Mouse (Mus musculus) brown adipose tissue, adult 24 weeks (tissue): ENCODE data around the gene Mnt. TPM values are rescaled to one million over a fixed set of nuclear protein-coding genes. Genes with fewer than 3 reads are reported as not detected.

ENCODE experiments used
- H3K27ac ChIP-seq: fragments of 200-500 bp; replicated peaks from 2 replicates; pipeline ENCODE4 v1.5.1; 2012; ENCODE audit warnings: low read depth, mild to moderate bottlenecking, low read length
- H3K4me1 ChIP-seq: fragments of 200-500 bp; 2 replicates; pipeline ENCODE4 v1.6.1; 2012; ENCODE audit warnings: low read length, mixed read lengths; ENCODE audit not compliant: control insufficient read depth, insufficient read depth, insufficient read length
- H3K4me3 ChIP-seq: fragments of 200-500 bp; 2 replicates; pipeline ENCODE4 v1.5.1; 2012; ENCODE audit warnings: low read depth, mild to moderate bottlenecking, low read length, moderate library complexity; ENCODE audit not compliant: insufficient read depth
- polyA plus RNA-seq: library from polyadenylated mRNA; stranded (reverse); fragments of >200 nt; gene quantifications from 2 replicates; pipeline ENCODE4 v1.2.4, GENCODE M21; 2012; ENCODE audit not compliant: missing spikeins, insufficient read depth, insufficient read length

Gene Mnt
- polyA plus RNA-seq, 1 experiment: 5.6 TPM

DNA sequence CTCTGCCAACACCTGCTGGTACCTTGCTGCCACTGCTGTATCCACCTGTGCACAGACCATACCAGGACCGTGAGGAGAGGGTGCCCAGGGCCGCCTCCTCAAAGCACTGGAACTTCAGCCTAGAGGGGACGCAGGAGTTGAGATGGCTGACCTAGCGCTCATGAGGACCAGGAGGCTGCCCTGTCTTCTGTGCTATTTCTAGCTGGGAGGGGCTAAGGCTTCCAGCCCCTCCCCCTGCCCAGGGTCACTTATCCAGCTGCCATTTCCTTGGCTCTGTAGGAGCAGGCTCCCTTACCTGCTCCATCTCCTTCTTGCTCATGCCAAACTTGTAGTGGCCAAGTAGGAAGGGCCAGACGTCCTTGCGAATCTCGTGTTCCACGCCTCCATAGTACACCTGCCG, 27.0 kb downstream of the Mnt start:
- Histone ChIP-seq H3K4me1 (no peaks in the 10 kb centered on the region), H3K27ac (no peak overlapping the region), H3K4me3 (no peak overlapping the region)

DNA sequence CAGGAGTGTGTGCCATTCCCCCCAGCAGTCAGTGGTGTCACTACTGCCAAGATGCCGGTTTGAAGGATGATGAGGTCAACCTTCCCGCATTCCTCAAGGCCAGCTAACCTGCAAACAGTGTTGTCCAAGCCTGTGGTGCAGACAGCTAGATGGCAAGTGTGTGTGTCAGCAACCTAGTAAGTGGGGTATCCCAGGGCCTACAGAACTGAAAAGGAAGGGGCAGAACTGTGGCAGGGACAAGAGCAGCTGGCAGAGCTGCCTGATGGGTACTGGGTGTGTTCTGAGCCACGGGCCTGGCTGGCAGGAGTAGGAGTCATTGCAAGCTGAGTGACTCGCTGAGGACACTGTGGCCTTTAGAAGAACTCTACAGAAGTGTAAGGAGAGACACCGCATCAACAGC, 31.4 kb downstream of the Mnt start:
- no peak overlapping the region for H3K27ac ChIP-seq
- H3K4me1 ChIP-seq: 0 out of 2 replicates have a peak, but pooled peaks cover 3% of the 10 kb centered on the region
- H3K4me3 ChIP-seq: no peak overlapping the region

DNA sequence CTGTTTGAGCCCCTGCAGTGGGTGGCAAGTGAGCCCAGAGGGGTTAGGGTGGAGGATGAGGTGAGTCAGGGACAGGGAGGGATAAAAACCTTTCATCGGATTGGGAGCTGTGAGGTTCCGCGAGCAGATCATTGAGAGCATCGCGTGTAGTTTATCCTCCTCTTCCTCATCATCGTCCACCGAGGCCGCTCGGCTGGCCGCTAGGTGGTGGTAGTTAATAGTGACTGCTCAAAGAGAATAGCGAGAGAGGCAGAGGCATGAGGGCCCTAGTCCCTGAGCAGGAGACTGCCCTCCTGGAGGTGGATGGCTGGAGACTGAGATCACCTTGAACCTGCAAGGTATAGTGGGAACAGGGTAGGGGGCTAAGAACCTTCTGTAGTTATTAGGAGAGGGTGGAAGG, 32.8 kb downstream of the Mnt start:
- Histone ChIP-seq H3K27ac (no peak overlapping the region), H3K4me1 (0 out of 2 replicates have a peak, but pooled peaks cover 4% of the 10 kb centered on the region), H3K4me3 (no peak overlapping the region)

DNA sequence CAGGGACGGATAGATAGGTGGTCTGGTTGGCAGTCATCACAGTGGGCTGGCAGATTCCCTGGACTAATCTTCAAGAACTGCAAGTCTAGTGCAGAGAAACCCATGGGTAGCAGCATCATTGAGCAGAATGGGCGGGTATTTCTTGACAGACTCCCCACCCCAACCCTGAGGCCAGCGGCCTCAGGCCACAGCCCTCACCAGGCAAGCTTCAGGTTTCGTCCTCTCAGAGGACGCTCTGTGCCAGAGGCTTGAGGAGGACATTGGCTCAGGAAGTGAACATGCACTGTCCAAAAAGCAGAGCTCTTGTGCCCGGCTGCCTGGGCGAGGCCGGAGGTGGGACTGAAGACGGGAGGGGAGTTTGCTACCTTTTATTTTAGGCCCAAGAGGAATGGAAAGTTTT, 33.7 kb downstream of the Mnt start:
- H3K27ac ChIP-seq: no peak overlapping the region
- H3K4me1 ChIP-seq: 0 out of 2 replicates have a peak, but pooled peaks cover 4% of the 10 kb centered on the region
- H3K4me3 ChIP-seq: no peak overlapping the region

DNA sequence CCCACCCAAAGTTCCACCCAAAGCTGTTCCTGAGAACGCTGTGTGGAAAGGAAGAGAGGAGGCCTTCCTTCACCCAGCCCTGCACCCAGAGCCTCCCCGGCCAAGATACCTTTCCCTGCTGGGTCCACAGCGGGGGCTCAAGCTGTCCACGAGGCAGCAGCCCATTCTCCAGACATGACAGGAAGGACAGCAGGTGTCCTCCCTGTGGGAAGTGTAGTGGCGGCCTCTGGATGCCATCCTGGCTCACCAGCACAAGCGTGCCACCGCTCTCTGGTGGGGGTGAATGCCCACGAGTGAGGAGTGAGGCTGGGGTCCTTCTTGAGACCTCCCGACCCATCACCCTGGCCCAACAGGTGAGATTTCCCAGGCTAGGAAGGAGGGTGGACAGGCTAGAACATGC, 34.5 kb downstream of the Mnt start:
- H3K4me3 ChIP-seq: no peak overlapping the region
- H3K27ac ChIP-seq: no peak overlapping the region
- peaks cover 4% of the 10 kb centered on the region; the same call in 1 of the 2 replicates for H3K4me1 ChIP-seq

DNA sequence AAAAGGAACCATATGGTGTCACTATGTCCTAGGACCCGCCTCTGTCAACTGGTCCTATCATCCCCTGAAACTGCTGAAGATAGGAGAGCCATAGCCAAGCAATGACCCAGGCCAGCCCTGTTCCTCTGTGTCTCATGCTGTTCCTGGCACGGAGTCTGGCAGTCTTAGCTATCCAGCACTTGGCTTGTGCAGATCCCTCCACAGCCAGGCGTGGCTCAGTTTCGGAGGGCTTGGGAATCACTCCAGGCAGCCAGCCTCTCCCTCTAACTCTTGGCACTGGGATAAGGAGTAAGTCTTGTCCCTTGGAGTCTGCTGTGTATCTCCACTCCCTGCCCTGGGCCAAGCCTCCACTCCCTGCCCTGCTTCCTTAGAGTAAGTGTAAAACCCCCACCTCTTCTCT, 35.9 kb downstream of the Mnt start:
- Histone ChIP-seq H3K27ac (0 out of 2 replicates have a peak overlapping the region, but pooled peaks have one; percentile 9), H3K4me1 (peaks cover 9% of the 10 kb centered on the region; the same call in 1 of the 2 replicates), H3K4me3 (no peak overlapping the region)

DNA sequence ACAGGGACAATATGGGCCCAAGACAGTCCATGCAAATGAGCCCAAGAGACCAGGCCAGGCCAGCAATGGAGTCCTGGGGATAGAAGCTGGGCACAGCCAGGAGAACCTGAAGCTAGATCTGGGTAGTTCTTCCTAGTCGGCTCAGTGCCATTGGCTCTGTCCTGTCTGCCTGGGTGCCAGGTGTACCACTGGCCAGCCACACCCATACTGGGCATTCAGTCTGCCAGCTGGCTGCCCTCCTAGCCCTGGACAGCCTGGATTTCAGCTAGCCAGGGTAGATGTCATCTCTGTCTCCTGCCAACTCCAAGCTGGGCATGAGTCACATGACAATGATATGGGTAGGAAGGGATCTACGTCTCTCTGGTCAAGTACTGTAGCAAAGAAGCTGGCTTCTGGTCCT, 36.5 kb downstream of the Mnt start:
- H3K4me3 ChIP-seq: no peak overlapping the region
- 0 out of 2 replicates have a peak overlapping the region, but pooled peaks have one; percentile 32 for H3K27ac ChIP-seq
- H3K4me1 ChIP-seq: peaks cover 9% of the 10 kb centered on the region; the same call in 1 of the 2 replicates

DNA sequence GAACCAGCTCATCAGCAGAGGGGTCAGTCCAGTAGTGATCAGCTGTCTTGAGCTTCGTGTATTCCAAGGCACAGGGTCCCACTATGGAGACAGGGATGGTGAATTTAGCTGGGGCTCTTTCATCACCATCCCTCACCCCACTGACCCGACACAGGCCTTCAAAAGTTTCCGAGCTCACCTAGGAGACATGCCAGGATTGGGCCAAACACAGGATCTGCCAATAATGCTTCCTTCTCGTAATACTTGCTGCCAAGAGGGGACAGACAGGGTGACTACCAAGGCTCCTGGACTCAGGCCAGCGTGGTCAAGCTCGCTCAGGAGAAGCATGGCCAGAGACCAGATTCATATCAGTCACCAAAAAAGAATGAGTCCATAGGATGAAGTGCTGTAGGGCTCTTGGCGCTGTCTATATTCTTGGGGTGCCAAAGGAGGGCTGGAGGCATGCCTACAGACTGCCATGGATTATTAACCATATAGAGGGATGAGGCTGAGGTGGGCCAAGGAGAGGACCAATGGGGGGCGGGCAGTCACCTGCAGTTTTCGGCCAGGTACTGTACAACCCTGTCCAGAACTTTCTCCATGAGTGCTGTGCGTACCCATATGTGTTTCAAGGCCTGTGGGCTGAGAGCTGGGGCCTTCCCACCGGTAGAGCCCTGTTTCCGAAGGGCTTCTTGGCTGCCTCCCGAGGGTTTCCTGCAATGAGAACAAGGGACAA, 37.5 kb downstream of the Mnt start:
- Histone ChIP-seq H3K4me1 (peaks cover 9% of the 10 kb centered on the region; the same call in 1 of the 2 replicates), H3K4me3 (no peak overlapping the region)

DNA sequence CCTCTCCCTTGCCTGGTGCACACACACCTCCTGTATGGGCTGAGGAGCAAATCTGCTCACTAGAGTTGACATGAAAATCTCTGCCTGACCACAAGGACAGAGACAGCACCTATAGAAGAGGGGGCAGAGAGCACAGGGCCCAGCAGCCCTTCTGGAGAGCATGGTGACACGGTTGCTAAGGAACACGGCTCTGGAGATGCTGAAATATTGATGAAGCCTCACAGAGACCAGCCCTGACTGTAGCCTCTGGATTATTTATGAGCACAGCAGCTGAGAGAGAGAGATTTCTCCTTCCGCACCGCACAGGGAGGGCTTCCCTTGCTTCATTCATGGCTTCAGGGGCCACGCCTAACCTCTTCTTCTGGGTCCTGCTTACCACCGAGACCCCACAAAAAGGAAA, 38.9 kb downstream of the Mnt start:
- Histone ChIP-seq H3K4me1 (peaks cover 9% of the 10 kb centered on the region; the same call in 1 of the 2 replicates), H3K27ac (no peak overlapping the region), H3K4me3 (no peak overlapping the region)

More for the DNA sequence above, 37.5 kb downstream of the Mnt start:
- H3K27ac ChIP-seq: no peak overlapping the region

DNA sequence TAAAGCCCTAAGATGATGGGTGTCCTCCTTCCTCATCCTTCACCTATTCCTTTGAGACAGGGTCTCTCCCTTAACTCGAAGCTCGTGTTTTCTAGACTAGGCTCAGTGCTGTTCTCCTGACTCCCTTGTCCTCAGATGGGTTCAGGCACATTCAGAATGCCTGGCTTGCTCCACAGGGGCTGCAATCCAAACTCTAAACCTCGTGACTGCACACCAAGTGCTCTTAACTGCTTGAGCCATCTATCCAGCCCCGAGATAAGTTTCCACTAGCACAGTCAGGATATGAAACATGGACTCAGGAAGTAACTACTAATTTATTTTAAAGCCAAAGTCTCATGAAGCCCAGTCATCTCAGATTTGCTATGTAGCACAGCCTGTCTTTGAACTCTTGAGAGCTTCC, 39.8 kb downstream of the Mnt start:
- Histone ChIP-seq H3K27ac (no peak overlapping the region), H3K4me3 (no peak overlapping the region)

DNA sequence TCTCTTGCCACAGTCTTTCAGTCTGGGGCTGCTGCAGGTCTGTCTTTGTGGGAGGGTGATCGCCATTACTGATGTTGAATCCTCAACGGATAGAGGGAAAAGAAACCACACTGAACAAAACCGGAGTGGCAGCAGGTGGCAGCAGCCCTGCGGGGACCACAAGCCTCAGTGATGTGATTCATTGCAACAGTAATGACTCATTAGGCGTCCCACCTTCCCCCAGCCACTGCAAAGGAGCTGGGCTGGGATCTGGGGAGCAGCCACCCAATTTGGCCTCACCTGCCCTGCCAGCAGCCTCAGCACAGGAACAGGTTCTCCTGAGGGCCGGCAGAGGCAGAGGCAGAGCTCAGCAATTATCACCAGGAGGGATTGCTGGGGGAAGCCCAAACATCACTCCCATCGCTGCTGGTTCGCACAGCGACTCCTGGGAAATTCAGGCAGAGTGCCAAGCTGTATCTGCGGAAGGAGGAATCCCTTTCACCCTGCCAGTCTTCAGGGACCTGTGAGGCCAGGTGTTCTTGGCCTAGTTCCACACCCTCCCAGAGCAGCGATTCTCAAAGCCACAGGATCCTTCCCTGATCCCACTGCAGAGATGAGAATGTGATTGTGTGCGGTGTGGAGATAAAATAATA, 40.4 kb downstream of the Mnt start:
- Histone ChIP-seq H3K27ac (no peak overlapping the region), H3K4me1 (peaks cover 9% of the 10 kb centered on the region; the same call in 1 of the 2 replicates), H3K4me3 (no peak overlapping the region)

More for the DNA sequence above, 39.8 kb downstream of the Mnt start:
- H3K4me1 ChIP-seq: peaks cover 9% of the 10 kb centered on the region; the same call in 1 of the 2 replicates

DNA sequence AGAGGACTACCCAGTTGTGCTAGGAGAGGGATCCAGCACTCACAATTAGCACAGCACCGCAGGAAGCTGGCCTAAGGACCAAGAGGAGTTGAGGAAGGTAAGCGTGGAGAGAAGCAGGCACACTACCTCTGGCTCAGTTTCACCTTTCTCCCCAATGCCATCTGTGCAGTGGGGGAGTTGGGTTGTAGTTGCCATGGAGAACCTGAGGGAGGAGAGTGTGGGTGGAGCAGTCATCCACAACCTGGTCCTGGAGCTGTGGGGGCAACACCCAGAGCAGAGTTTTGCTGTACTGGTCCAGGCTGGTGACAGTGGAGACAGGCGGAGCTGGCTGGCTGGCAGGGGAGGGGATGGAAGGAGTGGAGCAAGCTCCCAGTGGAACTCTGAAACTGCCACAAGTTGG, 43.9 kb downstream of the Mnt start:
- Histone ChIP-seq H3K4me1 (peaks cover 4% of the 10 kb centered on the region; the same call in 1 of the 2 replicates), H3K4me3 (no peak overlapping the region), H3K27ac (no peak overlapping the region)

DNA sequence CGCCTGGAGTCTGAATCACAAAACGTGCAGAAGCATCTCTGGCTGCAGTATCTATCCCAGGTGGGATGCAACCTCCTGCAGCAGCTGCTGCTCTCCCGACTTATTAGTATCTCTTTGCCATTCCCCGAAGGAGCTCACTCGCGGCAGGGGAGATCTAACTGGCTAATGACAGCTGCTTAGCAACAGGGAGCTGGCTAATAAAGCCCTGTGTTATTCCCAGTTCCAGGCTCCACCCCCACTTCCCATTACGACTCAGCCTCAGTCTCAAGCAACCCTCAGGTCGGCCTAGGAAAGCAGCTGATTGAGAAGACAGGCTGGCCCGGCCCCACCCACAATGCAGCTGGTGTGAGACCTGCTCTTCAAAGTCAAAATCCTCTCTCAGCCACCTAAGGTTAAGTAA, 46.1 kb downstream of the Mnt start:
- Histone ChIP-seq H3K27ac (no peak overlapping the region), H3K4me3 (no peak overlapping the region), H3K4me1 (no peaks in the 10 kb centered on the region)

DNA sequence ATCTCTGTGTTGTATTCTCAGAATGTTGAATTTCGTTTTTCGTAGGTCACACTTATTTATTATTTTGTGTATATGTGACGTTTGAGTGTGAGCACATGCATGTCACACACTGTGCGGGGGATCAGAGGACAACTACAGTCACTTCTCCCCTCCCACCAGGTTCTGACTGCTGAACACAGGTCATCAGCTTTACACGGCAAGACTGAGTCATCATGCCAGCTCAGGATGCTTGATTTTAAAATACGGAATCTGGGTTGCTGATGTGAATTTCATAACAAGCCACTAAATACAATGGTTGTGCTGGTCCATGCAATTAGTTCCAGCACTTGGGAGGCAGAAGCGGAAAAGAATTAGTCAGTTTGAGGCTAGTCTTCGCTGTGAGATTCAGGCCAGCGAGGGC, 50.3 kb downstream of the Mnt start:
- Histone ChIP-seq H3K27ac (no peak overlapping the region), H3K4me1 (0 out of 2 replicates have a peak, but pooled peaks cover 2% of the 10 kb centered on the region), H3K4me3 (no peak overlapping the region)

DNA sequence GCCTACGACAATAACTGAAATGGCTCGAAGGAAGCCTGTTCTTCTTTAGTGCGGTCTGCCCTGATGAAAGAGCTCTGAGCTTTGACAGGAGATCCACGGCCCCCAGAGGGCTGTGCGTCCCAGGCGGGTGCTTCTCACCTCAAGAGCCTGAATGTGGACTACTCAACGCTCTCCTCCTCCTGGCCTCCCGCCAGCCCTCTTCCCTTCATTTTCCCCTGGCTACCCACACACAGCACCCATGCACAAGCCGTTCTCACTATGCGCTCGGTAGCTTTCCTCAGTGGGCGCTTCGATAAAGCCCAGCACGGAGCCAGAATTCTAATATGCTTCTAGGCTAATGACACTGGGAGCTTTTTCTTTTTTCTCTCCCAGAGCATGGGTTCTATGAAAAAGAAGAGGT, 51.3 kb downstream of the Mnt start:
- no peak overlapping the region for H3K27ac ChIP-seq
- H3K4me1 ChIP-seq: 0 out of 2 replicates have a peak, but pooled peaks cover 2% of the 10 kb centered on the region
- no peak overlapping the region for H3K4me3 ChIP-seq

DNA sequence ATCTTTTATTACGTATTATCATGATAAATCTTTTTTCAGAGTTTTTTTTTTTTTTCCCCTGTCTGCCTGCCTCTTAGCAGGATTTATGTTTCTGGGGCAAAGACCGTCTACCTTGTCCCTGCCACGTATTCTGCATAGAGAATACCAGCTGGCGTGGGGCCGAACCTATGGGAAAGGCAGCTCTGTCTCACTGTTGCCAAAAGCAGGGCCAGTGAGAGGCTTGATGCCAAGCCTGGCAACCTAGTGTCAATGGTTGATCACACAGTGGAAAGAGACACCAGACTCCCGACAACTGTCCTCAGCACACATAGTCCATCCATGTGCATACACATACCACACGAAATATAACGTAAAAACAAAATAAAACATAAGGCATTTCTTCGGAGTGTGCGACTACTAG, 52.4 kb downstream of the Mnt start:
- Histone ChIP-seq H3K27ac (no peak overlapping the region), H3K4me3 (no peak overlapping the region), H3K4me1 (0 out of 2 replicates have a peak, but pooled peaks cover 2% of the 10 kb centered on the region)
